Mouse (Mus musculus): Measurements from ENCODE around the gene Klf3. TPM values are rescaled to one million over a fixed set of nuclear protein-coding genes. Genes with fewer than 3 reads are reported as not detected.

The Klf3 gene
- polyA plus RNA-seq (2016; fragmentation: Nextera tagmentation; extraction: Ambion mirVana): 55.0 and 55.2 TPM in 2 replicates

- Histone ChIP-seq H3K27me3 (replicated peaks; ENCODE audit: low read depth, poor library complexity, severe bottlenecking) (no peaks in the 10 kb centered on the region), H3K9me3 (peaks cover 9% of the 10 kb centered on the region; the same call in 1 of the 2 replicates), H3K4me1 (peaks cover 57% of the 10 kb centered on the region), H3K36me3 (replicated peaks) (peaks cover 14% of the 10 kb centered on the region), H3K4me3 (peak within 1 kb of the TSS; percentile 87), H3K27ac (replicated peaks) (peak within 1 kb of the TSS; percentile 99)
- peak; percentile 94 for DNase-seq (ENCODE audit: low spot score)
- under 1% methylated on average over 116 of the region's 116 CpGs for WGBS
Measured at GRCm38 (mm10) chr5:64802795-64803719, at the start of gene Klf3. Gene Klf3, plus strand, starts transcription at chr5:64803388.

- WGBS: 91% methylated on average over 4 of the region's 4 CpGs
- Histone ChIP-seq H3K4me3 (no peak overlapping the region), H3K27me3 (replicated peaks; ENCODE audit: low read depth, poor library complexity, severe bottlenecking) (no peaks in the 10 kb centered on the region), H3K36me3 (replicated peaks) (no peaks in the 10 kb centered on the region), H3K27ac (replicated peaks) (no peak overlapping the region), H3K4me1 (no peaks in the 10 kb centered on the region), H3K9me3 (no peaks in the 10 kb centered on the region)
- DNase-seq (ENCODE audit: low spot score): no peak
Measured at GRCm38 (mm10) chr5:64762295-64762694, 40.9 kb upstream of the Klf3 start.

- DNase-seq (ENCODE audit: low spot score): no peak
- Histone ChIP-seq H3K9me3 (0 out of 2 replicates have a peak, but pooled peaks cover 5% of the 10 kb centered on the region), H3K4me3 (no peak overlapping the region), H3K36me3 (replicated peaks) (no peaks in the 10 kb centered on the region), H3K27me3 (replicated peaks; ENCODE audit: low read depth, poor library complexity, severe bottlenecking) (no peaks in the 10 kb centered on the region), H3K27ac (replicated peaks) (no peak overlapping the region), H3K4me1 (no peaks in the 10 kb centered on the region)
Measured at GRCm38 (mm10) chr5:64764452-64764851, 38.7 kb upstream of the Klf3 start.

GRCm38 (mm10) chr5:64765765-64766164 is 37.4 kb upstream of the Klf3 start:
- no peak for DNase-seq (ENCODE audit: low spot score)
- H3K9me3 ChIP-seq: 0 out of 2 replicates have a peak, but pooled peaks cover 5% of the 10 kb centered on the region
- H3K27me3 ChIP-seq (replicated peaks; ENCODE audit: low read depth, poor library complexity, severe bottlenecking): no peaks in the 10 kb centered on the region
- H3K27ac ChIP-seq (replicated peaks): no peak overlapping the region
- H3K4me1 ChIP-seq: no peaks in the 10 kb centered on the region
- H3K36me3 ChIP-seq (replicated peaks): no peaks in the 10 kb centered on the region
- no peak overlapping the region for H3K4me3 ChIP-seq
- 98% methylated on average over 1 of the region's 1 CpGs for WGBS

GRCm38 (mm10) chr5:64766626-64767025 is 36.6 kb upstream of the Klf3 start:
- Histone ChIP-seq H3K27me3 (replicated peaks; ENCODE audit: low read depth, poor library complexity, severe bottlenecking) (no peaks in the 10 kb centered on the region), H3K36me3 (replicated peaks) (no peaks in the 10 kb centered on the region), H3K4me1 (no peaks in the 10 kb centered on the region), H3K27ac (replicated peaks) (no peak overlapping the region), H3K4me3 (no peak overlapping the region), H3K9me3 (0 out of 2 replicates have a peak, but pooled peaks cover 5% of the 10 kb centered on the region)
- no peak for DNase-seq (ENCODE audit: low spot score)
- WGBS: 92% methylated on average over 2 of the region's 2 CpGs

GRCm38 (mm10) chr5:64771619-64772018 is 31.6 kb upstream of the Klf3 start:
- Histone ChIP-seq H3K27ac (replicated peaks) (no peak overlapping the region), H3K27me3 (replicated peaks; ENCODE audit: low read depth, poor library complexity, severe bottlenecking) (no peaks in the 10 kb centered on the region), H3K4me1 (no peaks in the 10 kb centered on the region), H3K36me3 (replicated peaks) (no peaks in the 10 kb centered on the region), H3K9me3 (0 out of 2 replicates have a peak, but pooled peaks cover 5% of the 10 kb centered on the region), H3K4me3 (no peak overlapping the region)
- WGBS: 92% methylated on average over 2 of the region's 2 CpGs
- DNase-seq (ENCODE audit: low spot score): no peak

- Histone ChIP-seq H3K27me3 (replicated peaks; ENCODE audit: low read depth, poor library complexity, severe bottlenecking) (no peaks in the 10 kb centered on the region), H3K4me1 (0 out of 2 replicates have a peak, but pooled peaks cover 7% of the 10 kb centered on the region), H3K27ac (replicated peaks) (no peak overlapping the region), H3K9me3 (no peaks in the 10 kb centered on the region), H3K4me3 (no peak overlapping the region), H3K36me3 (replicated peaks) (no peaks in the 10 kb centered on the region)
- no peak for DNase-seq (ENCODE audit: low spot score)
- WGBS: 89% methylated on average over 5 of the region's 5 CpGs
Measured at GRCm38 (mm10) chr5:64778211-64778610, 25.0 kb upstream of the Klf3 start.

- Histone ChIP-seq H3K9me3 (no peaks in the 10 kb centered on the region), H3K4me1 (0 out of 2 replicates have a peak, but pooled peaks cover 7% of the 10 kb centered on the region), H3K27ac (replicated peaks) (no peak overlapping the region), H3K27me3 (replicated peaks; ENCODE audit: low read depth, poor library complexity, severe bottlenecking) (no peaks in the 10 kb centered on the region), H3K4me3 (no peak overlapping the region), H3K36me3 (replicated peaks) (no peaks in the 10 kb centered on the region)
- no peak for DNase-seq (ENCODE audit: low spot score)
- 88% methylated on average over 2 of the region's 2 CpGs for WGBS
Measured at GRCm38 (mm10) chr5:64779285-64779684, 23.9 kb upstream of the Klf3 start.

- Histone ChIP-seq H3K4me1 (0 out of 2 replicates have a peak, but pooled peaks cover 7% of the 10 kb centered on the region), H3K27me3 (replicated peaks; ENCODE audit: low read depth, poor library complexity, severe bottlenecking) (no peaks in the 10 kb centered on the region), H3K27ac (replicated peaks) (no peak overlapping the region), H3K9me3 (no peaks in the 10 kb centered on the region), H3K36me3 (replicated peaks) (no peaks in the 10 kb centered on the region), H3K4me3 (no peak overlapping the region)
- WGBS: 69% methylated on average over 7 of the region's 7 CpGs
- no peak for DNase-seq (ENCODE audit: low spot score)
Measured at GRCm38 (mm10) chr5:64780778-64781177, 22.4 kb upstream of the Klf3 start.

GRCm38 (mm10) chr5:64788175-64788574 is 15.0 kb upstream of the Klf3 start:
- 96% methylated on average over 1 of the region's 1 CpGs for WGBS
- no peaks in the 10 kb centered on the region for H3K9me3 ChIP-seq
- H3K36me3 ChIP-seq (replicated peaks): no peaks in the 10 kb centered on the region
- no peak for DNase-seq (ENCODE audit: low spot score)
- H3K4me3 ChIP-seq: no peak overlapping the region
- no peaks in the 10 kb centered on the region for H3K27me3 ChIP-seq (replicated peaks; ENCODE audit: low read depth, poor library complexity, severe bottlenecking)
- H3K27ac ChIP-seq (replicated peaks): no peak overlapping the region
- H3K4me1 ChIP-seq: no peaks in the 10 kb centered on the region

GRCm38 (mm10) chr5:64798209-64798608 is 5.0 kb upstream of the Klf3 start:
- DNase-seq (ENCODE audit: low spot score): no peak
- 73% methylated on average over 4 of the region's 4 CpGs for WGBS
- H3K9me3 ChIP-seq: peaks cover 18% of the 10 kb centered on the region; the same call in 1 of the 2 replicates
- no peaks in the 10 kb centered on the region for H3K27me3 ChIP-seq (replicated peaks; ENCODE audit: low read depth, poor library complexity, severe bottlenecking)
- no peak overlapping the region for H3K27ac ChIP-seq (replicated peaks)
- peaks cover 21% of the 10 kb centered on the region for H3K4me1 ChIP-seq
- no peak overlapping the region for H3K4me3 ChIP-seq
- H3K36me3 ChIP-seq (replicated peaks): peaks cover 14% of the 10 kb centered on the region

- Histone ChIP-seq H3K4me3 (no peak overlapping the region), H3K27ac (replicated peaks) (no peak overlapping the region), H3K36me3 (replicated peaks) (peaks cover 14% of the 10 kb centered on the region), H3K4me1 (peaks cover 42% of the 10 kb centered on the region), H3K27me3 (replicated peaks; ENCODE audit: low read depth, poor library complexity, severe bottlenecking) (no peaks in the 10 kb centered on the region), H3K9me3 (peaks cover 9% of the 10 kb centered on the region; the same call in 1 of the 2 replicates)
- no peak for DNase-seq (ENCODE audit: low spot score)
- 72% methylated on average over 2 of the region's 2 CpGs for WGBS
Measured at GRCm38 (mm10) chr5:64801545-64801944, 1.6 kb upstream of the Klf3 start.

GRCm38 (mm10) chr5:64802143-64802542 is 1.0 kb upstream of the Klf3 start:
- Histone ChIP-seq H3K4me3 (peak overlapping the region; percentile 87), H3K27ac (replicated peaks) (peak overlapping the region; percentile 99), H3K9me3 (peaks cover 9% of the 10 kb centered on the region; the same call in 1 of the 2 replicates), H3K4me1 (peaks cover 48% of the 10 kb centered on the region), H3K27me3 (replicated peaks; ENCODE audit: low read depth, poor library complexity, severe bottlenecking) (no peaks in the 10 kb centered on the region), H3K36me3 (replicated peaks) (peaks cover 14% of the 10 kb centered on the region)
- DNase-seq (ENCODE audit: low spot score): no peak
- 3% methylated on average over 8 of the region's 8 CpGs for WGBS
